Mouse (Mus musculus) layer of hippocampus, postnatal 25 days (tissue): ENCODE data around the gene Foxred2. TPM values are rescaled to one million over a fixed set of nuclear protein-coding genes. Genes with fewer than 3 reads are reported as not detected.

Experiments used
- DNase-seq, 2 experiments: peaks; one replicate each; pipeline ENCODE4 v3.0.0; 2022; ENCODE audit warnings: mixed read lengths in 2 of 2, low spot score in 1 of 2; ENCODE audit errors: extremely low spot score in 1 of 2
- total RNA-seq, 2 experiments: library from RNA; stranded (reverse); gene quantifications; 2 replicates each; pipeline ENCODE4 v1.2.3; 2021

The Foxred2 gene
- total RNA-seq, 2 experiments from 2014 or later, result 11.0 to 13.4 TPM

DNA sequence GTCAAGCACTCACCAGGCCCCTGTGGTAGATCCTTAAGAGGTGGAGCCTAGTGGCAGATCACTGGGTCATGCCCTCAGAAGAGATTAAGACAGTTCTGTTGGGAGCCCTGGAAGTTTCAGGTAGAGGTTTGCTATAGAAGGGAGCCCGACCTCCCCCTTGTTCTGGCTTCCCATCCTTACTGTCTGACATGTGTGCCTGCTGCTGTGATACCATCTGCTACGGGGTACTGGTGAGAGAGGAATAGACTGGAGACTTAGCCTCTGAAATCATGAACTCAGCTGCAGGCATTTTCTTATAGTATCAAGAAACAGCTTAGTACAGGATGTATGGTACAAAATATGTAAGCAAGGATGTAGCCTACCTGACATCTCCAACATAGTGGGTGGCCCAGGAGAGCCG lies 3.6 kb downstream of the Foxred2 start:
- DNase-seq, result no peak

DNA sequence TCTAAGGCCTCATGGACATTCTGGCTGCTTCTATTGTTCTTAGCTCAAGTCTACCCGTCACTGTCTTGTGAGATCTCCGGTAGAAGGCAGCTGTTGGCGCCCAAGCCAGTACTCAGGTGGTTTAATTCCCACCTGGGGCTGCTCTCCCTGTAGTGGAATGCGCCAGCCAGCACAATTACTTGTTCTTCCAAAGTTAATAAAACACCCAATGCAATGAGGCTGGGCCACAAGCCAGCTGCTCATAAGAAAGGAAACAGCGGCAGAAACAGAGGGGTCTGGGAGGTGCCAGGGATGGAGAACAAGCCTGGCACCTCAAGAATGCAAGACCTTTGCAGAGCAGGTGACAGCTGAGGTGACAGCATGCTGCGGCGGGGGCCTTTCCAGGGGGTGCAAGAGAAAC lies 7.5 kb downstream of the Foxred2 start:
- DNase-seq, result no peak

DNA sequence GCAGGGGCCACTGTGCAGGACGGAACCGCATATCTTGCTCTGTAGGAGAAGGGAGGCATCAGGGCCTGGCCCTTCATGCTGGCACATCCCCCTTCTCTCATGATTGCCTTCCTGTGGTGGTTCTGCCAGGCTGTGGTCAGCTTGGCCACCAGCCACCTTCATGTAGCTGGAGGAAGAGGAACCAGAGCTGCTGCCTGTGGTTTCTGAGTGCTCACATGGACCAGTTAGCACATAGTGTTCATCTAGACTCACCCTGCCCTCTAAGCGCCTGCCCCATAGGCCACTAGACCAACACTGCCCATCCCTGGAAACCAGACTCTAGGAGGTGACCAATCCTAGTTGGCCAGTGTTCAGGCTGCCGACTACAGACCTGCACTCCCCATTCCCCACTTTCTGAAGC lies 10.8 kb downstream of the Foxred2 start:
- no peak for DNase-seq

DNA sequence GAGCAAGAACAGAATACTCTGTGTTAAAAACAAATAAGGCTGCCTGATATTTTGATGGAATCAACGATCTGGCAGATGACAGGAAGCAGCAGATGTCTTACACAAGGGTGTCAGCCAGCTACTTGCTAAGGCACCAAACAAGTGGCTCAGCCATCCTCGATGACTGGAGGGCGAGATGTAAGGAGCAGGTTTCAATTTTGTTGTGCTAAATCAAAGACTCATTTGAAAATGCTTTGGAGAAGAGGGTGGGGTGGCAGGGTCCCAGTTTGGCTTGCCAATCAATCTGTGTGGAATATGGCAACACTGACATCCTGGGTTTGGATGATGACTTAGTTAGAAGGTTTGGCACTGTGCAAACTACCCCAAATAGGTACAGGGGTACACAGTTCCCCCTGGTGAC lies 15.0 kb downstream of the Foxred2 start:
- no peak for DNase-seq

DNA sequence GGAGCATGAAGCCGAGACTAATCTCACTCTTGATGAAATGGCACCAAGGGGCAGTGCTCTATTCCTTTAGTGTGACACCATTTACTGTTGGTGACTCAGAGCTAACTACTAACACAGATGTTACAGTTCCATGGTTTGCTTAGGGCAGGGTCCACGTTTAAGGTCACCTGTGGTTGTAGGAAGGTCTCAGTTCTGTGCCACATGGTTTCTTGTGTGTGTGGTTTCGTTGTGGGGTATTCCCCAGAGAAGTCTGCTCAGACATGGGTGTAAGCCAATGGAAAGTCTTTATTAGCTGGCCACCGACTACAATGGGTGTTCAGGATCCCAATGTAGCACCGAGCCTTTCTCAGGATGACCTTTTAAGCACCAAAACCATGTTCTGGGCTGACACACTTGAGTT lies 18.0 kb downstream of the Foxred2 start:
- no peak for DNase-seq

DNA sequence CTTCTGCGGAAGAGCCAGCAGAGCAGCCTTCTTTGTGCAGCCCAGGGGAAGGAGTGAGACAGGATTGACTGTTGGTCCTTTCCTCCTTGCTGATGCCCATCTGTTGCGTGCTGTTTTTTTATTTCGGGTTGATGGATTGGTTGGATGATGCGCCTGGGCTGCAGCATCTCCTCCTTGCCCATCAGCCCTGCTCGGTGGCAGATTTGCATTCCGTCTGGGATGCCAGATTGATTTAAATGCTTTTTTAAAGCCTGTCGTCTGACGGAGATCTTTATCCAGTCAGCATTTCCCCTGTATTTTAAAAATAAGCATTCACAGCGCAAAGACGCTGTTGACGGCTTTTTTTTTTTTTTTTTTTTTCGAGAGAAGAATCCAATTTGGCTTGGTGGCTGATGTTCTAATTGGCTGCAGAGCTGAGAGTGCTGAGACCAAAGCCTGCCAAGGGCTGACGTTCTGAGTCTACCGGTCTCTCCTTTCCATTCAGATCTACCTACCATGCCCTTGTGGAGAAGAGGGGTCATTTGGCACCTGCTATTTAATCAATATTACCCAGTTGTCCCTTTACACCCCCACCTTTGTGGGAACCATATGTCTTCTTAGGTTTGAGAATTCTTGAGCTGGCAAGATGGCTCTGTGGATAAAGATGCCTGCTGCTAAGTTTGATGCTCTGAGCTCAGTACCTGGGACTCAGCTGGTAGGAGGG lies 20.7 kb downstream of the Foxred2 start:
- DNase-seq, result peak; percentile 25 to 45

DNA sequence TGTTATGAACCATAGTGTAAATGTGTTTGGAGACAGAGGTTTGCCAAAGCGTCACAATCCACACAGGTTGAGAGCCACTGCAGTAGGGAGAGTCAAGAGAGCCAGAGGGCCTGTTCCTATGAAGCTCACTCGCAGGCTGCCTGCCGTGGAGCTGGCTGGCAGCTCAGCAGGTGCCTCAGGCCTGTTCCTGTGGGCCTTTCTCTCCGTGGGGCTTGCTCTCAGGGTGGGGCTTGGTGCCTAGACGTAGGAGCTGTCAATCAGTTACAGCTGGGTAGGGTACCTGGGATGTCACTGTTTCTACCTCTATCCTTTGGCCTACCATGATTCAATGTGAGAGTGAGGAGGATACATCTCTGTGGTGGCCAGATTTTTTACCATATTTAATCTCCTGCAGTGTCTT lies 21.6 kb downstream of the Foxred2 start:
- no peak for DNase-seq

DNA sequence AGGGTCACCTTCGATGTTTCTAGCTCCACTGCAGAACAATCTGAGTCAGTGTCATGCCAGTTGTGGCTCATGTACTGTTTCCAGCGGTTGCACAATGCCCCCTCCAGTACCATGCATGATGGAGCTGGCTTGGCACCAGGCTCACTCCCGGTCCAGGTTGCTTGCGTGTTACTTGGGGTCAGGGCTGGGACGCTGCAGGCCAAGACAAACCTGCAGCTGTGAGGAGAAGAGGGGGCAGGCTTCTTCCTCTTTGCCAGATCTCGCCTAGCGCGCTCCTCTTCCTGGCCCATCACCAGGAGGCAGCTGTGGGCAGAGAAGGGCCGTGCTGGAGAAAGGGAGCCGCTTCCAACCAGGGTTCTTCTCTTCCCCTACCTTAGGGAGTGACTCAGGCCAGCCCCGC lies 22.2 kb downstream of the Foxred2 start:
- no peak for DNase-seq

DNA sequence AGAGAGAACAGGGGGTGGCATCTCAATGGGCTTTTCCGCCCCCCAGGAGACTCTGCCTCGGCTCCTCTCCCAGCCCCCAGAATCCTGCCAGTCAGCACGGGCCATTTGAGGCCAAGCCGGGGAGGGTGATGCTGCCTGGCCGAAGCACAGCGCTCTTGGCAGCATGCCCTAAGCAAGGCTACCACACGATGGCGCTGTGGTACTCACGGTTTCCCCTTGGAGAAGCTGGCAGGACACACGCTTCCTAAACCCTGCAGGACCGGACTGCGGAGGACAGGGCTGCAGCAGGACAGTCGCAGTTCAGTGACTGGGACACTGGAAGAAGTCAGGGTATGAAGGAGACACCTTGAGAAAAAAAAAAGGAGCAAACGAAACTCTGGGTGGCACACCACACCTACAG lies 22.8 kb downstream of the Foxred2 start:
- DNase-seq, result peak; percentile 100

DNA sequence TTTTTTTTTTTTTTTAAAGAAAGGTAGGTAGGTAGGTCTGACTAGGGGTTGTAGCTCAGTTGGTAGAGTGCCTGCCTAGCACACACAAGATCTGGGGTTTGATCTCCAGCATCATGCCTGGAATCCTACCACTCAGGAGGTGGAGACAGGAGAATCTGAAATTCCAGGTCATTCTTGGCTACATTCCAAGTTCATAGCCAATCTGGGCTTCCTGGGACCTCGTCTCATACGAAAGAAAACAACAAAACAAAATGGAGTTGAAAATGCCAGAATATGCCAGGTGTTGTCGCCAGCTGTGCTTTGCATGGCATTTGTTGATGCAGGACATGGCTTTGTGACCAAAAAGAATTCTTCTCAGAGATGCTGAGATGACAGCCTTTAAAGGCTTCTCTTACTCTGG lies 23.3 kb downstream of the Foxred2 start:
- no peak for DNase-seq

DNA sequence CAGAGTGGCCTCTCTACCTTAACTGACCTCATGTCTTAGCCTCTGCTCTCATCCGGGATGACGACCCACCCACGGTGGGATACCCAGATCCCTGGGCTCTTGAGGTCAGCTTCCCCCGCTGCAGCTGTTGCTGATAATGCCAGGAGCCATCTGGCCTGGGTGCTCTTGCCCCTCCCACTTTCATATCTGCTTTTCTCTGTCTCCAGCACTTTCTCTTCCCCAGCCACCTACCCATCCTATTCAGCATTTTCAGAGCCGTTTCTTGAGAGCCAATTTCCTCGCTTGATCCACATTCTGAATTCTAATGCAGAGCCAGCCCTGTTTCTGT lies 24.9 kb downstream of the Foxred2 start:
- no peak for DNase-seq

DNA sequence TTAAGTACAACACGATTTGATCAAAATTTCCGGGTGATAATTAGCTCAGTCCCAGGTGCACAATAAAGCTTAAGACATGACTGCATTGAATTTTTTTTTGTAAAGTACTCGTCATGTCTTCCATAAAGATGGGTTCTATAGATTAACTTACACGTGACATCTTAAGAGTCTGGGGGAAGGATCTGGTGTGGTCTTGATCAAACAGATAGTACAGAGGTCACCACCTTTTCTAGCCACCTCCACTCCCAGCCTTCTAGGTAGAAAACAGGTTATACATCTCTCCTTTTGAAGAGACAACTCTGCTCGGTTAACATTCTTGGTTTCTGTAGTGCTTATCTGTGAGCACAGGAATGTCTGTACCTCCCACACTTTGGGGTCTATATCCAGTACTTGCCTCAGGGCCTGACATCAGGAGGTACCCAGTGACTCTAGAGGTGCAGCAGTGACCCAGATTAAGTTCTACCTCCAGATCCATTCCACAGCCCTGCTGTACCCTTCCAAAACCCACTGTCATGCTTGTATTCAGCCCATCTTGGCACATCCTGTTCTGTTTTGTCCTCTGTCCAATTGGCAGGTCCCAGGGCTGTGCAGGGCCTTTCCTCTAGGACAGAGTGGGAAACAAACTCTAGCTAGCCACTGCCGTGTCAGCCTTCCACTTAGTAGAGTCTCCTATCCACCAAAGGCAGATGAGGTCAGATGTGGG lies 25.4 kb downstream of the Foxred2 start:
- DNase-seq, result no peak

DNA sequence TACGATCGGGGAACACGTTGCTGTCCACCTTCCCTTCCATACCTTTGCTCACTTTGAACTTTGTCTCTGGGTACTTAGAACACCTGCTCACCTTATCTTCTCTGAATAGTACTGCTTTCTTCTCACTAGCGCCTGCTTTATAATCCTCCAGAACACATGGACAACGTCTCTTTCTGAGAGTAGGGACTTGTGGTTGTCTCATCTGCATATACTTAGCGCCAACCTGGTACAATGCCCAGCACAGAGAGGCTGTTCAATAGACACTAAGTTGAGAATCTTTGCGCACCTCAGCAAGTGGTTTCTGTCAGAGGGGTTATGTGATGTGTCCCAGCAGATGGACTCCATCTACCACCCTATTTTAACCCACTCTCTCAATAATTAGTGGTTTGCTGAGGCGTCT lies 26.7 kb downstream of the Foxred2 start:
- no peak for DNase-seq

DNA sequence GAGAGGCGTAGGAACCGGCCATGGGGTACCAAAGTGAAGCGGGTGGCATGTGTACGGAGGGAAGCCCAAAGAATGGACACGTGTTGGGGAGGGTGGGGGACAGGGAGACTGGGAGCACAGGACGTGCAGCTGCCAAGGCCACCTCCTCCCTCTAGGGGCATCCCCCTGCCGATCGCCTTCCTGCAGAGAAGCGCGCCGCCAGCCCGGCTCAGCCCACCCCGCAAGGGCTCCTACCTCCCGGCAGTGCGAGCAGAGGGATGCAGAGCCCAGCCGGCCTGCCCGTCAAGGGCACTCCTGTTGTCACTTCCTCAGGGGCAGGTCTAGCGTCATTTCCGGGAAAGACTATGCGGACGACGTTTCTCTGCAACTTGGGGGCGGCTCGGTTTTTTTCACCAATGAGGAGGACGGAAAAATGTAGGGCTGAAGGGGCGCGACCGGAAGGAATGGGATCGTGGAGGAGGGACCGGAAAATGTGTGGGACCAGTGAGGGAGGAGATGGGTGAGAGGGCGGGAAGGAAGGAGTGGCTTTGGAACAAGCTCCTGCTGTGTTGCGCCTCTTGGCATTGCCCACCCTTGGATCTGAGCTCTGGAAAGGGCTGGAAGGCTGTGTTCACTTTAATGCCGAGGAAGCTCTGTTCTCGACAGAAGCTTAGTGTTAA lies 27.7 kb downstream of the Foxred2 start, which contains the start of gene Txn2:
Gene Txn2, minus strand, starts transcription at position 334 of the 659 bp plus-strand sequence.
- peak; percentile 77 to 88 for DNase-seq

DNA sequence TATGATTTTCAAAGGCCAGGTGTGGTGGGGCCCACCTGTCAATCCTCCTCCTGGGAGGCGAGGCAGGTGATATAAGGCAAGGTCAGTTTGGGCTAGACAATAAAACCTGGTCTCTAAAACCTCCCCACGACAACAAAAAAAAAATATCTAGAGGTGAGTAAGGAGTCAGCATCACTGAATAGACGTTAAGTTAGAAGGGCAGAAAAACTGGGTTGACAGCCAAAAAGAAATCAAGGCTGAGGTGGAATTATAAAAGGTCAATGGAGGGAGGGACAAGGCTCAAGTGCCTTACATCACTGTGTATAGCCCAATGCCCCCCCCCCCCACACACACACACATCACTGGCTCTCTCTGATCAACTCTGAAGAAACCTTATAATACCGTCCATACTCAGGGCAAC lies 28.4 kb downstream of the Foxred2 start:
- DNase-seq, result no peak

DNA sequence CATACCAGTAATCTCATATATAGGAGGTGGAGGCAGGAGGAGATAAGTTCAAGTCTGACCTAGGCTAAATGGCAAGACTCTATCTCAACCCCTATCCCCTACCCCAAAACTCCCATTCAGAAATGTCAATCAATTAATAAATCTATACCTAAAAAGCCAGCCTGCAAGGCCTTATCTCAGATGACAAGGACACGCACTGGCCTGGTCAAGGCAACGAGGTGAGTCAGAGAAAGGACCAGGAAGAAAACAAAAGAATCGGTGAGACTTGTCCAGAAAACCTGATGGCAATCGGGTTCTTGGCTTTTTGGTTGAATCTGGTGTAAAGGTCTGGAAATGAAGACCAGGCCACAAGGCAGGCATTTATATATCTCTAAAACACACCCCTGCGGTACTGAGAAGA lies 29.6 kb downstream of the Foxred2 start:
- no peak for DNase-seq

DNA sequence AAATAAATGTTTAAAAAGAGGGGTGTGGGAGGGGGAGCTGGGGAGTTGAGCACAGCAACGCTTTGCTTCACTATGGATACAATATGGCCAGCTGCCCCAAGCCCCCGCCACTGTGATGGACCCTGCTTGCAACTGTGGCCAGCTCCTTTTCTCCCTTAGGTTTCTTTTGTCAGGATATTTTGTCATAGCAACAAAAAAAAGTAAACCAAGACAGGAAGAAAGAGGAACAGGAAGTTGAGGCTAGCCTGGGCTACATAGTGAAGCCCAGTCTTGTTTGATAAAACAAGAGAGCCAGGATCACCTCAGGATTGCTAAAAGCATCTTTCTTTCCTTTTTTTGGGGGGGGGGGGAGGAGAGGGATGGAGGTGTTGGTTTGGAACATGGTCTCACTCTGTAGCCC lies 31.3 kb downstream of the Foxred2 start:
- no peak for DNase-seq

DNA sequence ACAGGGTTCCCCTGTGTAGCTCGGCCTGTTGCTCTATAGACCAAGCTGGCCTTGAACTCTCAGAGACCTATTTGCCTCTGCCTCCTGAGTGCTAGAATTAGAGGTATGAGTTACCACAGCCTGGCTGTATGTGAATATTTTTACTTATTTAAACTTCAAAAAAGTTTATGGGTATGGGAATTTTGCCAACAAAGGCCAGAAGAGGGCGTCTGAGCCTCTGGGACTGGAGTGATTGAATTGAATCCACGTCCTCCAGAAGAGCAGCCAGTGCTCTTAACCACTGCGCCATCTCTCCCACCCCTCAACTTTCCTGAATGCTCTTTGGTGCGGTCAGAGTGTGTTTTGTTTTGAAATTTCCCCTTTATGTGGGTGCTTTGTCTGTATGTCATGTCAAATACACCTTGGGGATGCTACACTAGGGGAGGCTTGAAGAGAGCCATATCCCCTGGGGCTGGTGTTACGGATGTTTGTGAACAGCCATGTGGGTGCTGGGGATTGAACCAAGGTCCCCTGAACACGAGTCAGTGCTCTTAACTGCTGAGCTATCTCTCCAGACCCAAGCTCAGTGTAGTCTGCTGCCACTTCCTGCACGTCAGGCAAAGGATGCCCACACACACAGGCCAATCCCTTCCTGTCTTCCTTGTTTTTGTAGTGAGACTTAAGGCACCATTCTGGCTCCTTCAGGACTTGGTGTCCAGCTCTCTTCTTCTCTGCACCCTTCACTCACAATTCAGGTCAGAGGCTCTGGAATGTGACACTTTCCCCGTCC lies 33.1 kb downstream of the Foxred2 start:
- no peak for DNase-seq

DNA sequence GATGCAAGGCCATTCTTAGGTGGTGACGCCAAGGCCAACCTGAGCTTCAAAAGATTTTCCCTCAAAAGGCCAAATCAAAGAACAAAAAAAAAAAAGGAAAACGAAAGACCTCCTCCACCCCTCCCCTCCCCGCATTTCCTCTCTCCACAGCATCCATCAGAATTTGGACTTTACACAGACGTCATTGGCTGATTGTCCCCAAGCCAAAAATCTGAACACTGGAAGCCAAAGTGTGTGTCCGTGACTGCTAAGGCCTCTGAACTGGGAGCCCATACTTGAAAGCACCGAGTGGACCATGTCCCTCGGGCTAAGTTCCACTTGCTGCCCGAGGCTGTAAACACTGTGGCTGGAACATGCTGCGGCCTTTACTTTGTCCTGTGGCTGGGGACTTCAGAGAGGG lies 33.8 kb downstream of the Foxred2 start:
- DNase-seq, result no peak

DNA sequence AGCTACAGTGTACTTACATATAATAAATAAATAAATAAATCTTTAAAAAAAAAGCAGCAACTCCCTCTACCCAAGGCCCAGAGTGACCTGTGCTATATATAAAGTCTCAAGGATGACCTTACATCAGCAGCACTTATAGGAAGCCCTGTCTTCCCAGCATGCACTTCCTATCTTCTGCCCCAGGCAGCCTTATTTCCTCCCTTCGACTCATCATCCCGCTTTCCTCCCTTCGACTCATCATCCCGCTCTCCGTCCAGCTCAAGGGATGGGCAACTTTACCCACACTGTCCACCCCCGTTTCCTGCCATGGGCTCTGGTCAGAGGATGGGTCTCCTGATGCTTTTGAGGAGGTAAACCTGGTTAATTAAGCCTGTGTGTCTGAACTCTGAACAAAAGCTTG lies 34.9 kb downstream of the Foxred2 start:
- DNase-seq, result no peak
